Mouse (Mus musculus): ENCODE results near the gene Cyth1. TPM values are rescaled to one million over a fixed set of nuclear protein-coding genes. Genes with fewer than 3 reads are reported as not detected.
A peak's percentile ranks its signal among the peaks of the same experiment; 100 is the strongest.

Cyth1 gene
- polyA plus RNA-seq, 1 experiment from 2014 or later = 10.8 TPM

DNA sequence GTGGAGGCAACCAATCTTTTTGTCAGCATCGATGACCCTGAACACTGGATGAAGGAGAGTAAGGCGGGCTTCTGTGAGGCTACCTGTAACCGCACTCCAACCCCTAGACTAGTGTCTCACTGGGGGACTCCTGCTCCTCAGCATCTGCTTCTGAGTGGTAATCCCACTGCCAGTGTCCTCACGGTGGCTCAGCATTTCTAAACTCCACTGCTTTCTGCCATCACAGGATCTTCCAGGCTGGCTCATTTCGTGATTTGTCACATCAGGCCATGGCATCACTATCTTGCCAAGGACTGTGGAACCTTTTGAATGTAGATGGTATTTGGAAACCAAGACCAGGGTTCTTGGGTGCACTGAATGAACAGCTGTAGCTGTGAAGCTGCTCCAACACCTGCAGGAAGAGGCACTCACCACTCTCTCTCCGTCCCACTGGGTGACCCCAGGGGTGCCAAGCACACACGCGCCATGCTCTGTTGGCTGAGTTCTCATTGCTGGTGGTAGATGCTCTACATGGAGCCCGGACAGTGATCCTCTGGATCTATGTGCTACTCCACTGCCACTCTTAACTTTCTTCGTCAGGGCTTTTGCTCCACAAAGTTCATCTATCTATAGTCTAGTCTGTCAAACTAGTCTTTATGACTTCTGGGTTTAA is 24.9 kb downstream of the Cyth1 start:
- Histone ChIP-seq H3K27me3 (ENCODE audit: control insufficient read depth, insufficient read depth, low read length) (no peaks in the 10 kb centered on the region), H3K4me1 (ENCODE audit: control insufficient read depth, insufficient read depth, low read length) (peaks cover 5% of the 10 kb centered on the region; the same call in 1 of the 2 replicates), H3K9ac (replicated peaks; ENCODE audit: low read depth, low read length) (no peak overlapping the region), H3K36me3 (ENCODE audit: control insufficient read depth, insufficient read depth, low read length) (no peaks in the 10 kb centered on the region), H3K9me3 (ENCODE audit: control insufficient read depth, low read depth, low read length) (no peaks in the 10 kb centered on the region), H3K4me2 (replicated peaks; ENCODE audit: low read depth, low read length) (no peak overlapping the region), H3K4me3 (ENCODE audit: low read depth, low read length) (no peak overlapping the region), H3K27ac (ENCODE audit: low read length) (no peak overlapping the region)
- ATAC-seq (ENCODE audit: insufficient number of reproducible peaks, insufficient read depth, low FRiP score, low read depth) = no peak
- WGBS = 77% methylated on average over 10 of the region's 10 CpGs

DNA sequence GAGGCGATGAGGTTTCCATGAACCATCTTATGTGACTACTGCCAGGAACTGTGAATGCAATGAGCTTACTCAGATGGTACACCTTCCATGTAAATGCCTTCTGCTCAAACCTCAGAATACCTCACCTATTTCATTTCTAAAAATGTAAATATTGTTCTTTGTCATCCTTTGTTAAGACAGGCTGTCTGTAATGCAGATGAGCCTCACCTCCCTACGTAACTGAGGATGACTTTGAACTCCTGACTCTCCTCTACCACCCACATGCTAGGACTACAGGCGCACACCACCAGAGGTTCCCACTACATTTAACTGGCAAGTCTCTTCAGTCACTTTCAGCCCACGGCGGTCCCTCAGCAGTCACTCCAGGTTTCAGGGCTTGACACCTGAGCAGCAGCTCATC is 25.5 kb downstream of the Cyth1 start:
- no peak overlapping the region for H3K4me2 ChIP-seq (replicated peaks; ENCODE audit: low read depth, low read length)
- 73% methylated on average over 5 of the region's 5 CpGs for WGBS
- no peaks in the 10 kb centered on the region for H3K27me3 ChIP-seq (ENCODE audit: control insufficient read depth, insufficient read depth, low read length)
- no peak overlapping the region for H3K27ac ChIP-seq (ENCODE audit: low read length)
- H3K4me1 ChIP-seq (ENCODE audit: control insufficient read depth, insufficient read depth, low read length) = peaks cover 5% of the 10 kb centered on the region; the same call in 1 of the 2 replicates
- H3K4me3 ChIP-seq (ENCODE audit: low read depth, low read length) = no peak overlapping the region
- no peaks in the 10 kb centered on the region for H3K9me3 ChIP-seq (ENCODE audit: control insufficient read depth, low read depth, low read length)
- no peak overlapping the region for H3K9ac ChIP-seq (replicated peaks; ENCODE audit: low read depth, low read length)
- ATAC-seq (ENCODE audit: insufficient number of reproducible peaks, insufficient read depth, low FRiP score, low read depth) = no peak
- no peaks in the 10 kb centered on the region for H3K36me3 ChIP-seq (ENCODE audit: control insufficient read depth, insufficient read depth, low read length)

DNA sequence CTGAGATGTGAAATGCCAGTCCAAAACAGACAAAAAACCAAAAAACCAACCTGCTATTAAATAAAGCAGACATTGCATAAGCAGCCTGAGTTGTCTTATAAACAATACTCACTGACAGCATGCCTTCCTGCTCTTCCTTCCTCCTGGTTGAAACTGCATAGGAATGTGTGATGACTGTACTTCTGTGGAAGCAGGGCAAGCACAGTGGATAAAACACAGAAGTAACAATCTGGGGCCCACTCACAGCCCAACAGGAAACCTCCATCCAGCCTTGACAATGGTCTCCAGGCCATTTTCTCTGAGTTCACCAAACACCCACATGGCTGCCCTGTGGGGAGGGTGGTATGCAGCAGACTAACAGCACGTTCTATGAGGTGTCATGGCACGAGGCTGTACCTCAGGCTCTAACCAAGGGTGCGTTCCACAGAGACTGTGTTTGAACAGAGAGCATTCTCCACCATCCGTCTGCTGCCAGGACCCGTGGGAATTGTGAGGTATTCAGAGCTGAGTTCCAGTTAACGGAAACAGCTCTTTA is 26.0 kb downstream of the Cyth1 start:
- H3K4me1 ChIP-seq (ENCODE audit: control insufficient read depth, insufficient read depth, low read length) = peaks cover 5% of the 10 kb centered on the region; the same call in 1 of the 2 replicates
- no peaks in the 10 kb centered on the region for H3K27me3 ChIP-seq (ENCODE audit: control insufficient read depth, insufficient read depth, low read length)
- 57% methylated on average over 6 of the region's 6 CpGs for WGBS
- no peak overlapping the region for H3K4me2 ChIP-seq (replicated peaks; ENCODE audit: low read depth, low read length)
- no peak overlapping the region for H3K9ac ChIP-seq (replicated peaks; ENCODE audit: low read depth, low read length)
- no peak overlapping the region for H3K4me3 ChIP-seq (ENCODE audit: low read depth, low read length)
- H3K9me3 ChIP-seq (ENCODE audit: control insufficient read depth, low read depth, low read length) = no peaks in the 10 kb centered on the region
- no peaks in the 10 kb centered on the region for H3K36me3 ChIP-seq (ENCODE audit: control insufficient read depth, insufficient read depth, low read length)
- no peak for ATAC-seq (ENCODE audit: insufficient number of reproducible peaks, insufficient read depth, low FRiP score, low read depth)
- no peak overlapping the region for H3K27ac ChIP-seq (ENCODE audit: low read length)

DNA sequence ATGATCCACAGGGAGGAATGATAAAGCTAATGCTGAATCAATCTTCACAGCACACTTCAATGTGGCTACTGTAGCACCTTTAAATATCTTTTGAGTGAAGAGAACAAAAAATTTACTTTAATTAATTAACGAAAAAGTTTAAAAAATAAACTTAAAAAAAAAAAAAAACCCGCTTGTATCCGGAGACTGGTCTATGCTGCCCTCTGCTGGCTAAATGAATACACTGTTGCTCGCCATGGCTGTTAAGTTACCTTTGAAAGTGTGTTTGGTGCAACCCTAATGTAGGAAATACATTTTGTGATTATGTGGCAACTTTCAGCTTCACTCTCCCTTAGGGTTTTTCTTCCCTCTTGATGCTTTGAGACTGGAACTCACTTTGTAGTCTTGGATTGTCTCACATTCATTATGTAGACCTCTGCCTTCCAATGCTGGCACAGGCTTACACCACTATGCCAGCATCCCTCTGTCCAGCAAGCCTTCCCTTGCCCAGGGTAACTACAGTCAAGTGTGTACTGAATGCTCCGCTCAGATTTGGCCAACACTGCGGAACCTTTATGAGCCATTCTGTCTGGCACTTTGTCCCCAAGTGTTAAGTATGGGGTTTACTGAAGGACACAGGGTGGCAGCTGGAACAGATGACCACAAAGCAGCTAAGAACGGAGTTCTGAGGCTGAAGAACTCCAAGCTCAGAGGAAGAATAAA is 27.7 kb downstream of the Cyth1 start:
- Histone ChIP-seq H3K36me3 (ENCODE audit: control insufficient read depth, insufficient read depth, low read length) (no peaks in the 10 kb centered on the region), H3K27ac (ENCODE audit: low read length) (no peak overlapping the region), H3K9ac (replicated peaks; ENCODE audit: low read depth, low read length) (no peak overlapping the region), H3K4me2 (replicated peaks; ENCODE audit: low read depth, low read length) (no peak overlapping the region), H3K27me3 (ENCODE audit: control insufficient read depth, insufficient read depth, low read length) (no peaks in the 10 kb centered on the region), H3K4me1 (ENCODE audit: control insufficient read depth, insufficient read depth, low read length) (peaks cover 3% of the 10 kb centered on the region; the same call in 1 of the 2 replicates), H3K9me3 (ENCODE audit: control insufficient read depth, low read depth, low read length) (no peaks in the 10 kb centered on the region), H3K4me3 (ENCODE audit: low read depth, low read length) (no peak overlapping the region)
- ATAC-seq (ENCODE audit: insufficient number of reproducible peaks, insufficient read depth, low FRiP score, low read depth) = no peak
- WGBS = 23% methylated on average over 7 of the region's 7 CpGs

DNA sequence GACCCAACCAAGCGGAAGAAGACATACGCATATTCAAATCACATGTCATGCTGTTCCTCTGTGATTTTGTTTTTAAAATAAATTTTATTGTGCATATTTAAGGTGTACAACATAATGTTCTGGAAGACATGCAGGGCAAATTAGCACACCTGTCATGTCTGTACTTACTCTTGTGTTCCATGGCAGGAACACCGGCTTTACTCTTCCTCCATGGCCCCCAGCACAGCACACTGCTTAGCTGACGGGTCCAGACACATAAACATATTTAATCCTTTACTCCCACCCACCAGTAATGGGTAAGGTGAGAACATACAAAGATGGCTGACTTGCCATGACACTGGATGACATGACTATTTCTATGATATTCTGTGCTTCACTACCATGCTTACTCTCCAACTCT is 29.3 kb downstream of the Cyth1 start:
- no peaks in the 10 kb centered on the region for H3K9me3 ChIP-seq (ENCODE audit: control insufficient read depth, low read depth, low read length)
- peaks cover 3% of the 10 kb centered on the region; the same call in 1 of the 2 replicates for H3K4me1 ChIP-seq (ENCODE audit: control insufficient read depth, insufficient read depth, low read length)
- ATAC-seq (ENCODE audit: insufficient number of reproducible peaks, insufficient read depth, low FRiP score, low read depth) = no peak
- H3K36me3 ChIP-seq (ENCODE audit: control insufficient read depth, insufficient read depth, low read length) = no peaks in the 10 kb centered on the region
- 82% methylated on average over 4 of the region's 4 CpGs for WGBS
- no peak overlapping the region for H3K4me2 ChIP-seq (replicated peaks; ENCODE audit: low read depth, low read length)
- H3K27me3 ChIP-seq (ENCODE audit: control insufficient read depth, insufficient read depth, low read length) = no peaks in the 10 kb centered on the region
- H3K27ac ChIP-seq (ENCODE audit: low read length) = no peak overlapping the region
- H3K9ac ChIP-seq (replicated peaks; ENCODE audit: low read depth, low read length) = no peak overlapping the region
- H3K4me3 ChIP-seq (ENCODE audit: low read depth, low read length) = no peak overlapping the region

DNA sequence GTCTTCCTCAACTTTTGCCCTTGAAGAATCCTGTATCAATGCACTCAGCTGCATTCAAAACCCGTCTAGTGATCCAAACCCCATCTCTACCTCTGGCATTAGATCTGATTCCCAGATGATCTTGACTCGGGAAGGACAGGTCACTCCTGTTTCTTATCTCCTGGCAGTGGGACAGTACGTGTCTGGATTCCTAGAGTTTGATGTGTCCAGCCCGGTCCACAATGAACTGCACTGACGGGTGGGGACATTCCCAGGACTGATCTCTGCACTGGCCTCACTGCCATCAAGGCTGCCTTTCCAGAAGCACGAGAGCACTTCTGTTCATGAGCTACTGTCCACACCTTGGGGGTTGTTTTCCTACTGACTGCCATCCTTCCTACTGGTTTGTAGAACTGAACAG is 31.9 kb downstream of the Cyth1 start:
- Histone ChIP-seq H3K4me3 (ENCODE audit: low read depth, low read length) (no peak overlapping the region), H3K9me3 (ENCODE audit: control insufficient read depth, low read depth, low read length) (no peaks in the 10 kb centered on the region), H3K36me3 (ENCODE audit: control insufficient read depth, insufficient read depth, low read length) (no peaks in the 10 kb centered on the region), H3K9ac (replicated peaks; ENCODE audit: low read depth, low read length) (no peak overlapping the region), H3K27me3 (ENCODE audit: control insufficient read depth, insufficient read depth, low read length) (no peaks in the 10 kb centered on the region), H3K4me2 (replicated peaks; ENCODE audit: low read depth, low read length) (no peak overlapping the region), H3K27ac (ENCODE audit: low read length) (peak overlapping the region; percentile 36; the same call in 1 of the 2 replicates), H3K4me1 (ENCODE audit: control insufficient read depth, insufficient read depth, low read length) (peaks cover 16% of the 10 kb centered on the region)
- 69% methylated on average over 6 of the region's 6 CpGs for WGBS
- ATAC-seq (ENCODE audit: insufficient number of reproducible peaks, insufficient read depth, low FRiP score, low read depth) = no peak

DNA sequence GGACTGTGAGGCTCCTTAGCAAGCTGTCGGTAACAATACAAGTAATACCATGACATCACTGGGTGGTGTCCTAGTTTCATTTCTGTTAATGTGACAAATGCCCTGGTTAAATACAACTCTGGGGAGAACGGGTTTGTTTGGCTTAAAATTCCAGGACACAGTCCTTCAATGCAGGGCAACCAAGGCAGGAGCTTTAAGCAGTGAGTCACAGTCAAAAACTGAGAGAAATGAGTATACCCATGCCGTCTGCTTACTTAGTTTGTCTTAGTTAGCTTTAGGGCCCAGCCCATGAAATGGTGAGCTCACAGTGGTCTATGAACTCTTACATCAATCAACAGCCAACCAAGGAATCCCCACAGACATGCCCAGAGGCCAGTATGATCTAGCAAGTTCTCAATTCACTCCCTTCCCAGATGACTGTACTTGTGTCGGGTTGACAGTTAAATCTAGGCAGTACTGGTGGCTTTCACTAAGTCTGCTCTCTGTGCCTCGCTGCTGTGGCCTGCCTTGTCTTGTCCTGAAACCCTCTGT is 32.4 kb downstream of the Cyth1 start:
- H3K9me3 ChIP-seq (ENCODE audit: control insufficient read depth, low read depth, low read length) = no peaks in the 10 kb centered on the region
- H3K27me3 ChIP-seq (ENCODE audit: control insufficient read depth, insufficient read depth, low read length) = no peaks in the 10 kb centered on the region
- ATAC-seq (ENCODE audit: insufficient number of reproducible peaks, insufficient read depth, low FRiP score, low read depth) = no peak
- H3K4me3 ChIP-seq (ENCODE audit: low read depth, low read length) = no peak overlapping the region
- H3K9ac ChIP-seq (replicated peaks; ENCODE audit: low read depth, low read length) = no peak overlapping the region
- 0 out of 2 replicates have a peak overlapping the region, but pooled peaks have one; percentile 36 for H3K27ac ChIP-seq (ENCODE audit: low read length)
- peaks cover 21% of the 10 kb centered on the region for H3K4me1 ChIP-seq (ENCODE audit: control insufficient read depth, insufficient read depth, low read length)
- WGBS = 46% methylated on average over 5 of the region's 5 CpGs
- no peak overlapping the region for H3K4me2 ChIP-seq (replicated peaks; ENCODE audit: low read depth, low read length)
- H3K36me3 ChIP-seq (ENCODE audit: control insufficient read depth, insufficient read depth, low read length) = no peaks in the 10 kb centered on the region

DNA sequence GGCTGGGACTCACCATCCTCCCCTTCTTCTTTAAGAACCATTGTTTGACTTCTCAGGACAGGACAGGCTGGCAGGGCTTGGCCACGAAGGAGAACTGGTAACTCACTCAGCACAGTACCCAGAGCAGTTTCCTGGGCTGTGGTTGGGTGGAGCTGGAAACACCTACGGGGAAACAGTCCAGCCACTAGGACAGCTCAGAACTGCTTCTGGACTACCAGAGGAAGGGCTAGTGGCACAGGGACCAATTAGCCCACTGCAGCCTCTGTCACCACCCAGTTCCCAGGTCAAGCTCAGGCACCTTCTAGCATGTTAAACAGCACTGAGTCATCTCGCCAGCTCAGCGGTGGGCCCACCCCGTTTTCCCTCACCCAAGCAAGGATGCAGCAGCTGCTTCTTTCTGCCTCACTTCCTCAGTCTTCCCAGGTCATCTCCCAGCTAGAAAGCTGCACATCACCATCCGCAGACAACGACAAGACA is 35.7 kb downstream of the Cyth1 start:
- ATAC-seq (ENCODE audit: insufficient number of reproducible peaks, insufficient read depth, low FRiP score, low read depth) = peak; percentile 64
- no peak overlapping the region for H3K4me2 ChIP-seq (replicated peaks; ENCODE audit: low read depth, low read length)
- H3K36me3 ChIP-seq (ENCODE audit: control insufficient read depth, insufficient read depth, low read length) = no peaks in the 10 kb centered on the region
- H3K4me1 ChIP-seq (ENCODE audit: control insufficient read depth, insufficient read depth, low read length) = peaks cover 40% of the 10 kb centered on the region
- H3K4me3 ChIP-seq (ENCODE audit: low read depth, low read length) = no peak overlapping the region
- no peaks in the 10 kb centered on the region for H3K27me3 ChIP-seq (ENCODE audit: control insufficient read depth, insufficient read depth, low read length)
- H3K9ac ChIP-seq (replicated peaks; ENCODE audit: low read depth, low read length) = no peak overlapping the region
- H3K9me3 ChIP-seq (ENCODE audit: control insufficient read depth, low read depth, low read length) = no peaks in the 10 kb centered on the region
- peak overlapping the region; percentile 78 for H3K27ac ChIP-seq (ENCODE audit: low read length)
- WGBS = 56% methylated on average over 7 of the region's 7 CpGs
